Mouse (Mus musculus): ENCODE measurements around the gene D630036H23Rik. TPM values are rescaled to one million over a fixed set of nuclear protein-coding genes. Genes with fewer than 3 reads are reported as not detected.
A peak's percentile ranks its signal among the peaks of the same experiment; 100 is the strongest.
"Not testable (repeated sequence)": the region's sequence is repeated elsewhere in the genome, so short reads cannot be mapped to it uniquely, and the experiment has no call there.

D630036H23Rik gene
- not detected in 2 replicates for polyA plus RNA-seq (2011; ENCODE audit: insufficient read length, low read depth, missing spikeins)

GRCm38 (mm10) chr12:36381441-36382340 lies at the start of gene D630036H23Rik, which contains the start of gene Ispd:
TSS of gene D630036H23Rik (minus strand) at chr12:36382181.
TSS of gene Ispd (plus strand) at chr12:36381450.
- peak within 1 kb of the TSS; percentile 39 for H3K4me3 ChIP-seq (ENCODE audit: insufficient read depth, low read length)
- peak within 1 kb of the TSS; percentile 55 for H3K27ac ChIP-seq (ENCODE audit: insufficient read depth, low read length)
- no peaks in the 10 kb centered on the region for H3K4me1 ChIP-seq (ENCODE audit: control insufficient read depth, insufficient read depth, low read length)

GRCm38 (mm10) chr12:36426163-36427045 lies 44.4 kb upstream of the D630036H23Rik start:
- no peak overlapping the region for H3K27ac ChIP-seq (ENCODE audit: insufficient read depth, low read length)
- no peaks in the 10 kb centered on the region for H3K4me1 ChIP-seq (ENCODE audit: control insufficient read depth, insufficient read depth, low read length)
- no peak overlapping the region for H3K4me3 ChIP-seq (ENCODE audit: insufficient read depth, low read length)
- no peak for TF ChIP-seq POLR2A (IDR thresholded peaks at IDR 0.05; ENCODE audit: low read depth, low read length)
- TF ChIP-seq CTCF (IDR thresholded peaks at IDR 0.05; ENCODE audit: borderline replicate concordance, insufficient read depth, low read length): no peak

More at GRCm38 (mm10) chr12:36381441-36382340, at the start of gene D630036H23Rik, which contains the start of gene Ispd:
- TF ChIP-seq POLR2A (IDR thresholded peaks at IDR 0.05; ENCODE audit: low read depth, low read length) (peak; percentile 72), CTCF (IDR thresholded peaks at IDR 0.05; ENCODE audit: borderline replicate concordance, insufficient read depth, low read length) (no peak)

GRCm38 (mm10) chr12:36425258-36425657 lies 43.3 kb upstream of the D630036H23Rik start:
- TF ChIP-seq CTCF (IDR thresholded peaks at IDR 0.05; ENCODE audit: borderline replicate concordance, insufficient read depth, low read length) (no peak), POLR2A (IDR thresholded peaks at IDR 0.05; ENCODE audit: low read depth, low read length) (no peak)
- no peak overlapping the region for H3K27ac ChIP-seq (ENCODE audit: insufficient read depth, low read length)
- no peak overlapping the region for H3K4me3 ChIP-seq (ENCODE audit: insufficient read depth, low read length)

GRCm38 (mm10) chr12:36423677-36424076 lies 41.7 kb upstream of the D630036H23Rik start:
- no peak overlapping the region for H3K27ac ChIP-seq (ENCODE audit: insufficient read depth, low read length)
- H3K4me1 ChIP-seq (ENCODE audit: control insufficient read depth, insufficient read depth, low read length): no peaks in the 10 kb centered on the region
- no peak overlapping the region for H3K4me3 ChIP-seq (ENCODE audit: insufficient read depth, low read length)
- TF ChIP-seq POLR2A (IDR thresholded peaks at IDR 0.05; ENCODE audit: low read depth, low read length): no peak
- TF ChIP-seq CTCF (IDR thresholded peaks at IDR 0.05; ENCODE audit: borderline replicate concordance, insufficient read depth, low read length): no peak

More at GRCm38 (mm10) chr12:36425258-36425657, 43.3 kb upstream of the D630036H23Rik start:
- H3K4me1 ChIP-seq (ENCODE audit: control insufficient read depth, insufficient read depth, low read length): no peaks in the 10 kb centered on the region

GRCm38 (mm10) chr12:36395115-36395514 lies 13.1 kb upstream of the D630036H23Rik start:
- H3K27ac ChIP-seq (ENCODE audit: insufficient read depth, low read length): no peak overlapping the region
- no peaks in the 10 kb centered on the region; the same call in 1 of the 2 replicates for H3K4me1 ChIP-seq (ENCODE audit: control insufficient read depth, insufficient read depth, low read length)
- no peak for TF ChIP-seq POLR2A (IDR thresholded peaks at IDR 0.05; ENCODE audit: low read depth, low read length)
- no peak for TF ChIP-seq CTCF (IDR thresholded peaks at IDR 0.05; ENCODE audit: borderline replicate concordance, insufficient read depth, low read length)
- H3K4me3 ChIP-seq (ENCODE audit: insufficient read depth, low read length): no peak overlapping the region

GRCm38 (mm10) chr12:36386991-36387390 lies 5.0 kb upstream of the D630036H23Rik start:
- no peak for TF ChIP-seq CTCF (IDR thresholded peaks at IDR 0.05; ENCODE audit: borderline replicate concordance, insufficient read depth, low read length)
- no peak for TF ChIP-seq POLR2A (IDR thresholded peaks at IDR 0.05; ENCODE audit: low read depth, low read length)
- Histone ChIP-seq H3K4me1 (ENCODE audit: control insufficient read depth, insufficient read depth, low read length) (no peaks in the 10 kb centered on the region), H3K27ac (ENCODE audit: insufficient read depth, low read length) (no peak overlapping the region), H3K4me3 (ENCODE audit: insufficient read depth, low read length) (no peak overlapping the region)

- TF ChIP-seq POLR2A (IDR thresholded peaks at IDR 0.05; ENCODE audit: low read depth, low read length) (no peak), CTCF (IDR thresholded peaks at IDR 0.05; ENCODE audit: borderline replicate concordance, insufficient read depth, low read length) (no peak)
- no peaks in the 10 kb centered on the region for H3K4me1 ChIP-seq (ENCODE audit: control insufficient read depth, insufficient read depth, low read length)
- no peak overlapping the region for H3K4me3 ChIP-seq (ENCODE audit: insufficient read depth, low read length)
- no peak overlapping the region for H3K27ac ChIP-seq (ENCODE audit: insufficient read depth, low read length)
Measured at GRCm38 (mm10) chr12:36385386-36385785, 3.4 kb upstream of the D630036H23Rik start.

GRCm38 (mm10) chr12:36380806-36381205 lies 1.2 kb downstream of the D630036H23Rik start:
- Histone ChIP-seq H3K4me1 (ENCODE audit: control insufficient read depth, insufficient read depth, low read length) (no peaks in the 10 kb centered on the region), H3K27ac (ENCODE audit: insufficient read depth, low read length) (no peak overlapping the region), H3K4me3 (ENCODE audit: insufficient read depth, low read length) (no peak overlapping the region)
- TF ChIP-seq CTCF (IDR thresholded peaks at IDR 0.05; ENCODE audit: borderline replicate concordance, insufficient read depth, low read length): no peak
- TF ChIP-seq POLR2A (IDR thresholded peaks at IDR 0.05; ENCODE audit: low read depth, low read length): no peak

- no peak overlapping the region for H3K4me3 ChIP-seq (ENCODE audit: insufficient read depth, low read length)
- no peak for TF ChIP-seq POLR2A (IDR thresholded peaks at IDR 0.05; ENCODE audit: low read depth, low read length)
- no peak for TF ChIP-seq CTCF (IDR thresholded peaks at IDR 0.05; ENCODE audit: borderline replicate concordance, insufficient read depth, low read length)
- no peak overlapping the region for H3K27ac ChIP-seq (ENCODE audit: insufficient read depth, low read length)
- H3K4me1 ChIP-seq (ENCODE audit: control insufficient read depth, insufficient read depth, low read length): no peaks in the 10 kb centered on the region
Measured at GRCm38 (mm10) chr12:36380254-36380653, 1.7 kb downstream of the D630036H23Rik start.

- H3K4me1 ChIP-seq (ENCODE audit: control insufficient read depth, insufficient read depth, low read length); H3K4me3 ChIP-seq (ENCODE audit: insufficient read depth, low read length); H3K27ac ChIP-seq (ENCODE audit: insufficient read depth, low read length): not testable (repeated sequence)
Measured at GRCm38 (mm10) chr12:36376391-36376790, 5.6 kb downstream of the D630036H23Rik start.
